Mouse (Mus musculus) heart, postnatal 0 days (tissue): ENCODE measurements around the gene Mboat7.

ENCODE experiments used
- CTCF ChIP-seq: IDR thresholded peaks from 2 replicates; pipeline ENCODE4 v1.5.1; 2016; ENCODE audit warnings: antibody characterized with exemption, control low read depth, low read depth
- EP300 ChIP-seq: IDR thresholded peaks from 2 replicates; pipeline ENCODE4 v1.6.1; 2016; ENCODE audit warnings: antibody characterized with exemption, low read depth

GRCm38 (mm10) chr7:3646641-3647040, 46.7 kb downstream of the Mboat7 start:
- TF ChIP-seq CTCF (no peak), EP300 (no peak)
